Mouse (Mus musculus) E14TG2a.4 (cell line): ENCODE measurements around the gene Ice2.

ENCODE experiments used
- CTCF ChIP-seq: conservative IDR thresholded peaks from 2 replicates; pipeline ENCODE4 v1.5.1; 2014; ENCODE audit warnings: low read length
- POU5F1 ChIP-seq: IDR thresholded peaks from 2 replicates; pipeline ENCODE4 v1.6.1; 2014; ENCODE audit warnings: low read length, borderline replicate concordance

- no peak for TF ChIP-seq CTCF
- no peak for TF ChIP-seq POU5F1
Measured at GRCm38 (mm10) chr9:69442471-69443038, 44.8 kb downstream of the Ice2 start.
